Mouse (Mus musculus): ENCODE measurements at regions not wholly inside any gene's neighbourhood (a gene's known extent, or its start where the extent isn't known, plus 50 kb on each side); places are given as distances from the start of the nearest gene placed in this dataset.

DNA sequence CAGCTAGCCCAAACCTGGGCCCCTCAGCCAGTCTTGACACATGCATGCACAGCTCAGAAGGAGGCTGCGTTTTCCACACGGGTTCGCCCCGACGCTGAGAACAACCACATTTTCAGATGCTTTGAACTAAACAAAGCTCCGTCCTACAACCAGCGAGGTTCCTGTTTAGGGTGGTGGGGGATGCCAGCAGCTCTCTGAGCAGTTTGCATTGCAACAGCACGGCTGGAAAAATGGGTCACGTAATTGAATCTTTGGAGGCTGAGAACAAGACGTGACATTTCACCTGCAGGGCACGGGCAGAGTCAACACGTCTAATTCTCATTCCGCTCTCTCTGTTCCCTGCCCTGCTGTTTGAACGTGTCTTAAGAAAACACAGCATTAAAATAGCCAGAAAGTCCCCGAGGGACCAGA, 119.2 kb downstream of the Syk start:
- in situ Hi-C loops (cut with MboI; ENCODE audit: low sequenced_read_pairs), result loop anchor here (10.0 kb wide), 1 partner anchor 283 kb away; the partner anchor contains the start of gene Nfil3

DNA sequence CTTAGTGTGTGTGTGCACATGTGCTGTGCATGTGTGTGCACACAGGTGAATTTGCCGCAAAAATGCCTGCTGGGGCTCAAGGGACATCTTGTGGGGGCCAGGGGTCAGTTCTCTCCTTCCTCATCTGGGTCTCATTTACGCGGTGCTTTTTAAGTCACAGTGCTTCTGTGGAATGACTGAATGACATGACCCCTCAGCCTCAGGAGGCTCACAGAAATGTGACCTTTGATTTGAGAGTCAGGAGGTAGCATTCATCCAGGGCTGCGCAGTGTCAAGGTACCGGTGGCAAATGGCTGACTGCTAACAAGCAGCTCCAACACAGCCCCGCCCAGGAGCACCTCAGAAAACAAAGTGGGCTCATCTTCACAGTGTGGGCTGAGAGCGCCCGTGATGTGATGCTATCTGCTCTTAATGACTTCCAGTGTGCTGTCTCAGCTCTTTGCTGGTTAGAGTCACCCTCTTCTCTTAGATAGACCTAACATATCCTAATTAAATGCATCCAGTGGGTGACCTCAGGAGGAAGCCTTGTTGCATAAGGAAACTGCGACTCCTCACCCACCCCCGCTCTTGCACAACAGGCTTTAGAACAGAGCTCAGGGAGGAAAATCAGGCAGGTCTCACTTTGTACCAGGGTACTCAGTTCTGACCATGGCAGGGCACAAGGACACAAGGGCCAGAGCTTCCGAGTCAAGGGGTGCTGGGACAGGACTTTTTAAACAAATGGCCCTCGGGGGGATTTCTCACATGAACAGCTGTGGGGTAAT, 120.6 kb downstream of the Syk start:
- in situ Hi-C loops (cut with MboI; ENCODE audit: low sequenced_read_pairs), result loop anchor here (10.0 kb wide), 1 partner anchor 281 kb away; the partner anchor contains the start of gene Nfil3

DNA sequence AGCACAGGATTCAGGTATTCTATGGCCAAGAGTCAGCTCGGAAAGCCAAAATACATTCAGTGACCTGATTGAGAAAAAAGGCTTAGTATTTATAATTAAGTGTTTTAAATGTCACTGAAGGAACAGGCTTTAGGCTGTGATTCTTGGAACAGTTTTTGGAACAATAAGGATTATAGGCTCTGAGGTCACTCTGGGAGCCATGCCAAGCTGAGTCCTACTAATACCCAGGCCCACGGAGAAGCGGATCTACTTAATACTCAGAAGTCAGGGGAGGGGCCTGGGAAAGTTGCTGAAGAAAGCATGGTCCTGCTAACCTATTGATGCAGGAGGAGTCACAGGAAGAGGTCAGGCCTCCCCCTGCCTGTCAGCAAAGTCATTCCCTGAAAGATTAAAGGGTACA, 121.7 kb downstream of the Syk start:
- in situ Hi-C loops (cut with MboI; ENCODE audit: low sequenced_read_pairs), result loop anchor here (10.0 kb wide), 1 partner anchor 280 kb away; the partner anchor contains the start of gene Nfil3

DNA sequence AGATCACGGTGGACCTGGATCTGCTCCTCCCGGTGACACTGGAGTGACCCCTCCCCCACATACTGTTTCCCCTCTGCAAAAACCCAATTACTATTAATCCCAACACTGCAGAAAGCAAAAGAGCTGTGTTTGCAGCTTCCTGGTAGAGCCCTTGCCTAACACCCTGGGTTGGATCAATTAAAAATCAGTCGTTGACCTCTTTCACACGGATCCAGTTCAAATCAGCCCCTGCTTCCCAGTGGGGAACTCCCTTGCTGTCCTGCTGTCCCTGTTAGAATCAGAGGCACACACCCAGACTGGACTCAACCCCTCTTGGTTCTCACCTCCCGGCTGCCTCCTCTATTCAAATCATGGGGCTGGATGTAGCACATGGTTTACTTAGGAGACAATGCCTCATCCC, 126.6 kb downstream of the Syk start:
- in situ Hi-C loops (cut with MboI; ENCODE audit: low sequenced_read_pairs), result loop anchor here (10.0 kb wide), 1 partner anchor 275 kb away; the partner anchor contains the start of gene Nfil3

DNA sequence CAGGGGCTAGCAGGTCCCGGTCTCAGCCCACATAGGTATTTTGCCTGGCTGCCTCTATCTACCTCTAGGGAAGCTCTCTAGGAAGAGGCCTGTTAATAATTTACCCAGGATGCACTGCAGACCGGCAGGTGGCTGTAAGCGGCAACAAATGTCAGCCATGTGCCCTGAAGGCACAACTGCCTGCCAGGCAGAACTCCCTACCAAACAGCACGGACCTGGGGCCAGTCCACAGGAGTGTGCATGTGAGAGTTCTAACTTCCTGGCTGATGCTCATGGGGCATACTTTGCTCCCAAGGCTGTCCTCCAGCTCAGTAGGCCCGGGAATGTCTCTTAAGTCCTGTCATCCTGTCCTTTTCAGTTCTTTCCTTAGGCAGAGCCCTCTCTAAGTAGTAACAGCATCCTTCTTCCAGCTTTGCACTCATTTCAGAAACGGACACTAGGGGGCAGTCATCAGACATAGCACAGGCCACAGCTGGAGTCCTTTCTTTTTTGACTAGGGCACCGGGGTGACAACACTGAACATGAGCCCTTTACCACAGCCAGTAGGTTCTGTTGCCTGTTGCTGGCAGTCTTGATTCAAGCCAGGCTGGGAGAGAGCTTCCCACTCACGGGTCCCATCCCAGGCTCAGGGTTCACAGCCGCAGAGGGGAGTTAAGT, 128.9 kb downstream of the Syk start:
- in situ Hi-C loops (cut with MboI; ENCODE audit: low sequenced_read_pairs), result loop anchor here (10.0 kb wide), 1 partner anchor 383 kb away; no protein-coding TSS in a partner anchor

DNA sequence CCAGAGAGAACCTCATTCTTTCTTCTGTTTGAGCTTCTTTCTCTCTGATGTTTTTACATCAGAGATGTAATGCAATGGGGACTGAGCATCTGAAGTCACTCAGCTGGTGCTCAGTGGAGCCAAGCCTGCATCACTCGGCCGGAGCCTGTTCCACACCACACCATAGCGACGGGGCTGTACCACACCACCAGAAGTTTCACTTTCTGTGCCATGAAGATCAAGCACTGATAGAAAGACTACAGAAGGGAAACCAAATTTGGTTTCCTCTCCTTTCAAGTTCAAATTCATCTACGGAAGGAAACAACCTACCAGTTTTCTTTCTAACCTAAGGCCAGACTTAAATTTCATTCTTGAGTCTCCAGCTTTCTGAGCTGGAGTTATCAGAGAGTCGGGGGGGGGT, 138.5 kb downstream of the Syk start:
- in situ Hi-C loops (cut with MboI; ENCODE audit: low sequenced_read_pairs), result no loop called here

DNA sequence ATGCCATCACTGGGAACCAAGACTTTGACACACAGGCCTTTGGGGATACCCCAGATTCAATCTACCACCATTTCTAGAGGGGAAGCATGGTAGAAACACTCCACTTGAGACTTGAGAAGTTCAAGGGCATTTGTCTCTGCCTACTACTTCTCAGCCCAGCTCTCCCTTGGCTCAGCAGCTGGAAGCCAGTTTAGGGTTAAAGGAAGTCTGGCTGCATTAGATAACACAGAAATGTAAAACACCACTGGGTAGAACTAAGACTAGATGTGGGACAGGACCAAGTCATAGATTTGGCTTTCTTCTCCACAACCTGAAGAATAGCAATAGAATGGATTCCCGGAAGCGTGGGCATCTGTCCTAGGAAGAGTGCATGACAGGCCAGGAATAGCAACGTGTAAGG, 139.7 kb downstream of the Syk start:
- in situ Hi-C loops (cut with MboI; ENCODE audit: low sequenced_read_pairs), result no loop called here

DNA sequence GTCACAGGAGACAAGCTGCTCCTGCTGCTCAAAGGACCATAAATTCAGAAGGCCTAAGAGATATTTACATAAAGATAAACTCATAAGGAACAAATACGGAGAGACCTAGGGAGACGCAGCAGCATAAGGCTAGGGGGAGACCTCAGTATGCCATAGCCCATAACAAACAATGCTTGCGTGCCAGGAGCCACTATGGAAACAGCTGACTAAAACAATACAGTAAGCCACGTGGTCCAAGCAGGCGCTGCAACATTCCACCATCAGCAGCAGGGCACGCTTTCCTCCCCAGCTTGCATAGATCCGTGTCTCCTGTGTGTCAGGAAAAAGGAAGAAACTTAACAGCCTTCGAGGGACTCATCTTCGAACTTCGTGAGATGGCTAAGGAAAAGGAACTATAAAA, 143.1 kb downstream of the Syk start:
- in situ Hi-C loops (cut with MboI; ENCODE audit: low sequenced_read_pairs), result no loop called here

DNA sequence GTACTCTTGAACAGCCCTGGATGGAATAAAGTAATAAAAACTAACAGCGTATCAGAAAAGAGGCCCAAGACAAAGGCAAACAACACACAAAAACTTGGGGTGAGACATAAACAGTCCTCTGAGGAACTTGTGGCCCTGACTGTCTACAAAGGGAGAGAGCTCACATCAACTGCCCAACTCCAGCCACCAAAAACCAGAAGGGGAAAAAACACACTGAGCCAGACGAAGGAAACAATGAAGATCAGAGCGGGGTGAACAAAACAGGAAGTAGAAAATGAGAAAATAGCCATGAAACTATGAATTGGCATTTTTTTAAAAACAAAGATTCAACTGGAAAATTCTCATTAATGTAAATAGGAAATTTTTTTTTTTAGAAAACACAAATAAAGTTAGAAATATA, 143.6 kb downstream of the Syk start:
- in situ Hi-C loops (cut with MboI; ENCODE audit: low sequenced_read_pairs), result no loop called here

DNA sequence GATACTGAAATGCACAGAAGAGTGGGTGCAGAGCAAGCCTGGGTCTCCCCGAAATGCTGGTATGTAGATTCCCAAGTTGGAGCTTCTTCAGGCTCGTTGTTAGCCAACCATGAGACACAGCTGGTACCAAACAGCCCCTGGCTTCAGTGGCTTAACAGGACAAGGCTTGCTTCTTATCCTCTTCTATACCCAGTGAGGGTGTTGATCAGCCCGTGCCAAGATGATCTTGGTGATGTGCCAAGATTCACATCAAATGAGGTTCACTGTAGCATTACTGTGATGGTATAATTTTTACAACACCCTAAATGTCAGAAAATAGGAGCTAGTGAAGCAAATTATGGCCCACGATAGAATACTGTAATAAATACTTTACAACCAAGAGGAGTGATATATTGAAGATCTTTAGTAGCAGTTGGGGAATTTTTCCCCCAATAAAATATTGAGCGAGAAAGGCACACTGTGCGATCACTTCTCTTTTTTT, 152.5 kb downstream of the Syk start:
- in situ Hi-C loops (cut with MboI; ENCODE audit: low sequenced_read_pairs), result no loop called here

DNA sequence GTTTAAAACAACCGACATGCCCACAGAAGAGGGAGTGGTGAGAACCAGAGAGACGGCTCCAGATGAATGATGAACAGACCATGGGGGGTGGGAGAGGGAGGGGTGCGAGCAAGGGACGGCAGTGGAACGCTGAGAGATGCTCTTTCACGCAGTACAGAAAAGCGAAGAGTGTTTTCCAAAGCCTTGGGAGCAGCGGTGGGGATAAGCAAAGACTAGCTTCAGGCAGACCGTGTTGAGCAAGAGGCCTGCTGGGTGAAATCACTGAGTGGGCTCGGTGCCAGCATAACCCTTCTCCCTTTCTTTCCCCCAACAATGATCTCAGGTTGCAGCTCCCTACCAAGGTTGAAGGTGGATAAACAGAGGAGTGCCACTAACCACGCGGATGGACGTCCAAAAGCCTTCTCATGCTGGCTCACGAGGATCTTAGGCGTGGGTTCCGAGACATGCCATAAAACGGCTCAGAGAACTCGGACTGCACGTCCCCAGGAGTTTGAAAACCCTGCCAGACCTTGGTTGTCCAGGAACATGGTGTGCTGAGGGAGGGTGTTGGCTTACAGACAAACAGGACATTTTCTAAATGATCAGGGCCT, 153.1 kb downstream of the Syk start:
- in situ Hi-C loops (cut with MboI; ENCODE audit: low sequenced_read_pairs), result no loop called here

DNA sequence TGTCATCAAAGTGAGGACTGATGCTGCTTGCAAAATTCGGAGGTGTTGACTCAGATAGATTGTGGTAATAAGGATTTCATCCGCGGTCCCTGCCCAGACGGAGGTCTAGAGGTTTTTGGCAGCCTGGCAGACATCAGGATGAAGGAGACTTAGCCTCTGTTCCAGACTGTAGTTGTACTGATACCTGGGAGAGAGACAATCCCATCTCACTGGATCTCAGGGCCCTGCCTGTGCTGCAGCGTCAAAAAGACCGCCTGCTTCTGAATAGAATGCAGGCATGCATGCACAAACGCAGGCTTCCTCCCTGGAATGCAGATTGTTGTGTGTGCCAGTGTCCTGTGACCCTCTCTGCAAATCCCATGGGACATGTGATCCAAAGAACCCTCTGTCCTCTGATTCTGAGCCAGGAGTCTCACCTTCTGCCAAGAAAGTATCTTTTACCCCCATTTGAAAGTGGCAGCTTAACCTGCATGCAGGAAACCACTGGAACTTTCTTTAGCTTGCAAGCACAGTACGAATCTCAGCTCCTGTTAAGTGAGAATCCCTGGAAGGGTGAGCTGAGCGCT, 155.2 kb downstream of the Syk start:
- in situ Hi-C loops (cut with MboI; ENCODE audit: low sequenced_read_pairs), result no loop called here

DNA sequence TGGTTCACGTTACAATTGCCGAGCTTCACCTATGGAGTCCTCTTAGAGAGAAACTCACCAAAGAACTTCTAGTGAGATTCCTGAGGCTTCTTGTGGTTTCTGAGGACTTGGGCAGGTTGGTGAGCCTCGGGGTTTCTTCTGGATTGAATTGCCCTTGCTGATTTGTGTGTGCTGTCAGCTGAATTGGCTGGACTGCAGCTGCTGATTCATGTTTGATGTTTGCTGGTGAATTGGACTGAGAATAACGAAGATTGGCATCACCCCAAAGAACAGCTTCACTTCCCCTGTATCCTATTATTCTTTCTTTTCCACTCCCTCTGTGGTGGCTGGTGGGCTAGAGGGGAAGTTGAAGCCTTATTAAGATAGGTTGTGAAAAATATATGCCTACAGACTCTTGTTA, 158.4 kb downstream of the Syk start:
- in situ Hi-C loops (cut with MboI; ENCODE audit: low sequenced_read_pairs), result no loop called here

DNA sequence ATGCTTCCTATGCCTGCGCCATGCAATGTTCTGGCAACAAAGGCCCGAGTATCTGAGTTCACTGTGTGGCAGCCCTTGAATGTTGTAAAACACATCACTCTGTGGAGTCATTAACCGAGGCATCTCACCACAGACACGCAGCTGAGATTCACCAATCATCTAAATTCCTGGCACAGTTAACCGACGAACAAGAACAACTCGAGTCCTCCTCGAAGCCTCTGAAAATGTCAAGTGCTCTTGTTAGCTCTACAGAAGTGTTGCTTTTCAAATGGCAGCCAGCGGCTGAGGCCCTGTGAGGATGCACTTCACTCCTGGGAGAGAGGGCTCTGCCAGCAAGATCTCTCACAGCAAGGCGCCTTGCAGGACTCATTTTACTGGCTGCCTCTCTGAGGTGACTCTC, 173.0 kb downstream of the Syk start:
- in situ Hi-C loops (cut with MboI; ENCODE audit: low sequenced_read_pairs), result no loop called here

DNA sequence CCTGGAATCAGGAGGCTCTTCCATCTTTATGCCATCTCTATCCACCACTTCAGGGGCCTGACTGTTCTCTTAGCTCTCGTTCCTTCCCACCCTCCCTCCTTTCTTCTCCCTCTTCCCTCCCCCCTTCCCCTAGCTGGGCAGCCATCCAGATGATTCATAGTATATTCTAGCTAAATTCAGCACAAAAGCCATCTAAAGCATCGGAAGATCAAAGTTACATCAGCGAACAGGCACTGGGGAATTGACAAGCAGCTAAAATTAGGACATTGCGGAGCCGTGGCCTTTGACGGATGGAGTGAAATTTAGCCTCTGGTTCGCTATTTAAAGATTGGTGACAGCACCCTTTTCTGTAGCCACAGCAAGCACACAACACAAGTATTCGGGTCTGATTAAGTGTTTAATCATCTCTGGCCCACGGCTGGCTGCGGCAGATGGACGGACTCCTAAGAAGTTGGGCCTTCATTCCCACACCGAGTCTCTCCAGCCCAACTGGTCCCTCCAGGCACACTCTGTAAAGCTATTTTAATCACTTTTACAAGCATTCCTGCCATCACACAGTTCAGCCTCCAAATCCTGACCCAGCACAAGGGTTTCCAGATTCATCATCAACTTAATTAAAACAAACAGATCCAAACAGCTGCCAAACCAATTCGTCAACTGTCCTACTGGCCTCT, 163.8 kb downstream of the Auh start:
- in situ Hi-C loops (cut with MboI; ENCODE audit: low sequenced_read_pairs), result no loop called here

DNA sequence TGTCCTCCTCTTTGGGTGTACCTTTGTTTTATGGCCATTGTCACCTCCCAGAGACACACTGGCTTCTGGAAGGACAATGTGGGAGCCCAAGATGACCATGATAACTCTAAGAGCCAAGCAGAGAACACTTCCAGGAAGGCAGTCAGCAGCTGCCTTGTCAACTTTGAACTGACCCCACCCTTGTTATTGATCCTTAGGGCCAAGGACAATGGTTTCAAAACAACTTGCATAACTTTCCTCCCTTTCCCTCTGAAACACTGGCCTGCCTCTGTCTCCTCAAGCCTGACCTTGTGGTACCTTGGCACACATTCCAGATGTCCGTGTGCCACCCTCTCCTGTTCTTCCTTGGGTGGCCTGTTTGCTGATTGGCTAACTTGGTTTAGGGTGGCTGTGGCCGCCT, 163.2 kb downstream of the Auh start:
- in situ Hi-C loops (cut with MboI; ENCODE audit: low sequenced_read_pairs), result no loop called here

DNA sequence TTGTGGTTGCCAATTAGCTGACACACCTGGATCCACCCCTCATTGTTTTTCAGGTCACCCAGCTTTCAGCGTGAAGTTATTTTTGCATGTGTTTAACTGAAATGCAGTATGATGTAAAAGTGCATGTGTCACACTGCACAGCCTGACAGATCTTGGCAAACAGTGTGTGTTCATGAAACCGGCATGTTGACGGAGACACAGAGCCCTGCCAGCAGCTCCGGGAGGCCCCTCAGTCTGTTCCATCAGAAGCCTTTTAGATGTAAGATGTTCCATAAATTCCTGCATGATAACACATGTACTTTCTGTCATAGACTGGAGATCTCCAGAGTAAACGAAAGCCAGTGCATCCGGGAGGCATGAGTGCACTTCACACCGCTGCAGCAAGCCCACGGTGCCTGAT, 159.5 kb downstream of the Auh start:
- in situ Hi-C loops (cut with MboI; ENCODE audit: low sequenced_read_pairs), result no loop called here

DNA sequence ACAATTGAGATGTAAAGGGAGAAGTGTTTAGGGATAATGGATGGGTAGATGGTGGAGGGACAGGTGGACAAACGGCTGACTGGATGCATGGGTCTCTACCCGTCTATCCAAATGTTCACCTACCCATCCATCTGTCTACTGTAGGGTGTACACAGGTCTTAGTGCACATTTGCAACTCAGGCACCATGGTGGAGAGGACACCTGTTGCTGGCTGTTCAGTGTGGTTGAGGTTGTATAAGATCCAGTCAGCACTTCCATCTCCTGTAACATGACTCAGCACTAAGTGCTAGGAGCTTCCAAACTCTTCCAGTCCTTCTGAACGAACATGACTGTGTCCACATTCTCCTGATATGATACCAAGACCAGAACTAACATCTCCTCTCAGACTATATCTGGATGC, 158.0 kb downstream of the Auh start:
- in situ Hi-C loops (cut with MboI; ENCODE audit: low sequenced_read_pairs), result no loop called here

DNA sequence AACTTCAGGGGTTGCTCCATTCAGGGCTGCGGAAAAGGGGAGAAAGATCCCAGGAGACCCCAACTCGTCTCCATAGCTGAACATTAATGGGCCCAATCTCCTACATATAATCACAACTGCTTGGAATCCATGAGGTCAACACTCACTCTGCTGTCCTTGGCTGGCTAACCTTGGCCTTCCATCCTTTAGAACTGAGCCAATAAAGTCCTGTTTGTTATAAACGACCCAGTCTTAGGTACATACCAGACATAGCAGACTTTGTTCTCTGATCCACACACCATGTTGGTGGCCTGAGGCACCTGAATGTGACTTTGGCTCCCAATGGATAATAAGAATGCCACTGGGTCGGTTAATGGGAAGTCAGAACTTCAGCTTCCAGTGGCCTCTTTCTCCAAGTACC, 157.4 kb downstream of the Auh start:
- in situ Hi-C loops (cut with MboI; ENCODE audit: low sequenced_read_pairs), result no loop called here

DNA sequence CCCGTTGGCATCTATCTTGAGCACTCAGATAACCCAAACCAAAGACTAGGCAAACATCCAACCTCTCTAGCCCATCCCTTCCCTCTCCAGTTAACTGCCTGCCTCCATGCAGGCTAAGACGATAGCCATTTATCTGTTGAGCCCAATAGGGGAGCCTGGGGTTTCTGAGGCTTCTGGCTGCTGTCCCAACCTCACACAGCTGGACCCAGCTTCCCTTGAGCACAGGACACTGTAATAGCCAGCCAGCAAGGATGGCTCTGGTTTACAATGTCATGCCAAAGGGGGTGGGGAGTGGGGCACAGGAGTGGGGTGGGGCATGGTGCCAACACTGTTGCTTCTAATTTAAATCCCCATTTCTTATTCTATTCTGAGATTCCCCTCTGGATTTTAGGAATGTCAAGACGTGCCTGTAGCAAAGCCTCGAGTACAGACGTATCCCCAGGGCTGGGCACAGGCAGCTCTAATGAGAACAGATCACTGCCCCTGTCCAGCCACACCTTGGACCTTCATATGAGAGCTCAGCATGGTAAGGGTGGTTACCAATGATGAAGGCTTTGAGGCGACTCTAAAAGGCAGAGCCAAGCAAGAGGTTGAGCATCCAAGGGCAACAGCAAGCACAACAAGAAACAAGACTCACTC, 152.0 kb downstream of the Auh start:
- in situ Hi-C loops (cut with MboI; ENCODE audit: low sequenced_read_pairs), result no loop called here

All from CH12F3 (cell line).